Mouse (Mus musculus): ENCODE measurements around the gene Actn3.
"Not testable (repeated sequence)": the region's sequence is repeated elsewhere in the genome, so short reads cannot be mapped to it uniquely, and the experiment has no call there.

Gene Actn3

GRCm38 (mm10) chr19:4877785-4878184, at the start of gene Actn3:
Gene Actn3 (minus strand): TSS chr19:4877909.
- peak in 1 of 2 experiments; percentile 48 for DNase-seq (ENCODE audit: low spot score in 2 of 2)

- DNase-seq (ENCODE audit: low spot score in 2 of 2): no peak
Measured at GRCm38 (mm10) chr19:4925121-4925860, 47.6 kb upstream of the Actn3 start.

DNA sequence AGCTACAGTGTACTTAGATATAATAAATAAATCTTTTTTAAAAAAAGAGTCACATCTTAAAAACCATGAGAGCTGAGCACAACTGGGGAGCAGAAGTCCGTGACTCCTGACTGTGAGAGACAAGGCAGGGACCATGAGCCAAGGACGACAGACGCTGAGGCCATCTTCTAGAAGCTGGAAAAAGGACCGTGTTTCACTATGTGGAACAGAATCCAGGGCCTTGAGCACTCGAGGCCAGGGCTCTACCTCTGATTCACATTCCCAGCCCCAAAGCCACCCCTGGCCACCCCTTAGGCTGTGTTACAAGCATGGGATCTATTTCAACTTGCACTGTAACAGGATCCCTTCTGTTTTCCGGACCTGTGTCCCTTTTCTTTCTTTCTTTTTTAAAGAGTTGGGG, 41.9 kb upstream of the Actn3 start:
- DNase-seq (ENCODE audit: low spot score in 2 of 2): no peak

- DNase-seq (ENCODE audit: low spot score in 2 of 2): no peak
Measured at GRCm38 (mm10) chr19:4916827-4917226, 39.1 kb upstream of the Actn3 start.

- no peak for DNase-seq (ENCODE audit: low spot score in 2 of 2)
Measured at GRCm38 (mm10) chr19:4915924-4916603, 38.4 kb upstream of the Actn3 start.

- no peak for DNase-seq (ENCODE audit: low spot score in 2 of 2)
Measured at GRCm38 (mm10) chr19:4909376-4909775, 31.7 kb upstream of the Actn3 start.

GRCm38 (mm10) chr19:4908107-4908506, 30.4 kb upstream of the Actn3 start:
- no peak for DNase-seq (ENCODE audit: low spot score in 2 of 2)

DNA sequence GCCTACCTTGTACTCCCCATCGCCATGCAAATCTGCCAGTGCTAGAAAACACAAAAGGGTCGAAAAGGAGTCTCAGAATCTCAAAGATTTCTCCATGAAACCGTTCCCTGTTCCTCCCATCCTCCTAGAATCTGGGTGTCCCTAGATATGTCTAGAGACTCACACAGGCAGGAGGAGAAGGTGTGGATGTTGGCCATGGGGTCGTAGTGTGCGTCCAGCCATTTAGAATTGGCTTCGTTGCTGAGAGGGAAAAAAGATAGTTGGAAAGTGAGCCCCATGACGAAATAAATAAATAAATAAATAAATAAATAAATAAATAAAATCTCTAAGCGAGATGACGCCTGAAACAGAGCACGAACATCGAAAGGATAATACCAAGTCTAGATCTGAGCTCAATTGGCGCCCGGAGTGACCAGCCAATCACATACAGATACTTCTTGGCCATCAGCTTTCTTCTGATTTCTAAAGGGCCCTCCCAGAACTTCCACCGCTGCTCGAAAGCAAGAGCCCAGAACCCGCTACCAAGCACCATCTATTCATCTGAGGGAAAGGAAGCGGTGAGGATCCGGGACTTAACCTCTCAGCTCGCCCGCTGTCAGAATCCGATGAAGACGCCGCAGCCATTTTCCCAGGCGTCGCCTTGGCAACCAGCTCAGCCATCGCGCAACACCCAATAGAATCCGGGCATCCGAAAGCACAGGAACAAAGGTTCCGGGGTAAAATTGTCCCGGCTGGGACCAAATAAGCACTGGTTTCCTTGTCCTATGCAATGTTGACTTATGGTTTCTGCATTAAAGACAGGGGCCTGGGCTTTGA, 28.5 kb upstream of the Actn3 start, which contains the start of gene Bbs1:
Gene Bbs1, minus strand, starts transcription at position 650 of the 816 bp plus-strand sequence.
- DNase-seq (ENCODE audit: low spot score in 2 of 2): peak; percentile 68 to 86

GRCm38 (mm10) chr19:4899888-4900287, 22.2 kb upstream of the Actn3 start:
- DNase-seq (ENCODE audit: low spot score in 2 of 2): no peak

GRCm38 (mm10) chr19:4898972-4899371, 21.3 kb upstream of the Actn3 start:
- DNase-seq (ENCODE audit: low spot score in 2 of 2): no peak

GRCm38 (mm10) chr19:4896780-4897520, 19.2 kb upstream of the Actn3 start:
- DNase-seq (ENCODE audit: low spot score in 2 of 2): no peak

GRCm38 (mm10) chr19:4891798-4892197, 14.1 kb upstream of the Actn3 start:
- DNase-seq (ENCODE audit: low spot score in 2 of 2): no peak

DNA sequence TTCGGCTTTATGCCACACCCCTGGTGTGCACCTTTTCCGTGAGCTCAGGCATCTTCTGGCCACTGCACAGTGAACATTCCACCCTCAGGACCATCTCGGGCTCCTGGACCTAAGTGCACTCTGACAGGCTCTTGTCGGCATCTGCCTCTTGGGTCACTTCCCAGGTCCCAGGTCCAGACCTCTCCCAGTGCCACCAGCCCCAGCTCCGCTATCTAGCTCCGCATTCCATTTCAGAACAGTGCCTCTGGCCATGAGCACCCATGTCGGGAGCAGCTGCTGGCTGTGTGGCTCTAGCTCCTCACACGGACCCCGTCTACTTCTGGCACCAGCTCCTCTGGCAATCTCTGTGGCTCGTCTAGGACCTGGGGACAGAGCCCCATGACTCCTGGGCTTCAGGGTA, 12.1 kb upstream of the Actn3 start:
- DNase-seq (ENCODE audit: low spot score in 2 of 2): no peak

DNA sequence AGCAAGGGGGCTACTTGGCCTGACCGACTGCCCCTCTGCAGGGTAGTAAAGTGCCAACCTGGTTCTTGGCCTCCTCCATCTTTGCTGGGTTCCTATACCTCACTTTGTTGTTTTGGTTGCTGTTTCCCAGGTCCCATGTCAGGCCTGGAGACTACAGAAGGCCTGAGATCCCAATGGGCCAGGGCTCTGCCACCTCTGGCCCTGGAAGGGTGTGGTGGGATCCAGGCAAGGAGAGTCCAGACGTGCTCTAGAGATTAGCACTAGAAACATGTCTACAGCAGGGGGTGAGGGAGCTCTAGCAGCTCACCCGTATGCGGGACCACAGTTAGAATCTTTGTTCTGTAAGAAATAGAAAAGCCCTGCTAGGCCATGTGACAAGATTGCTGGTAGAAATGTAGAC, 6.3 kb upstream of the Actn3 start:
- no peak for DNase-seq (ENCODE audit: low spot score in 2 of 2)

GRCm38 (mm10) chr19:4879324-4879703, 1.6 kb upstream of the Actn3 start:
- no peak for DNase-seq (ENCODE audit: low spot score in 2 of 2)

GRCm38 (mm10) chr19:4878405-4879323, 955 bp upstream of the Actn3 start, which contains the start of gene Zdhhc24:
Gene Zdhhc24 (plus strand): TSS chr19:4878668.
- peak; percentile 92 to 95 for DNase-seq (ENCODE audit: low spot score in 2 of 2)

GRCm38 (mm10) chr19:4876755-4877154, 954 bp downstream of the Actn3 start:
- no peak for DNase-seq (ENCODE audit: low spot score in 2 of 2)

GRCm38 (mm10) chr19:4876241-4876640, 1.5 kb downstream of the Actn3 start:
- no peak for DNase-seq (ENCODE audit: low spot score in 2 of 2)

DNA sequence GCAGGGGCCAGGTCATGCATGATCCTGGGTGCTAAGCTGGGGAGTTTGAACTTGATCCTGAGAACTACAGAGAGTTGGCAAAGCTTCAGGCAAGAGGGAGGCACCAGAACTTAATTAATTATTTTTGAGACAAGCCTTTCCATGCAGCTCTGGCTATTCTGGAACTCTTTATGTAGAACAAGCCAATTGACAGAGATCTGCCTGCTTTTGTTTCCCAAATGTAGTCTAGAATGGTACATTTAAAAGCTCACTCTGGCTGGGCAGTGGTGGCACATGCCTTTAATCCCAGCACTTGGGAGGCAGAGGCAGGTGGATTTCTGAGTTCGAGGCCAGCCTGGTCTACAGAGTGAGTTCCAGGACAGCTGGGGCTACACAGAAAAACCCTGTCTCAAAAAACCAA, 3.1 kb downstream of the Actn3 start:
- DNase-seq (ENCODE audit: low spot score in 2 of 2): not testable (repeated sequence)

DNA sequence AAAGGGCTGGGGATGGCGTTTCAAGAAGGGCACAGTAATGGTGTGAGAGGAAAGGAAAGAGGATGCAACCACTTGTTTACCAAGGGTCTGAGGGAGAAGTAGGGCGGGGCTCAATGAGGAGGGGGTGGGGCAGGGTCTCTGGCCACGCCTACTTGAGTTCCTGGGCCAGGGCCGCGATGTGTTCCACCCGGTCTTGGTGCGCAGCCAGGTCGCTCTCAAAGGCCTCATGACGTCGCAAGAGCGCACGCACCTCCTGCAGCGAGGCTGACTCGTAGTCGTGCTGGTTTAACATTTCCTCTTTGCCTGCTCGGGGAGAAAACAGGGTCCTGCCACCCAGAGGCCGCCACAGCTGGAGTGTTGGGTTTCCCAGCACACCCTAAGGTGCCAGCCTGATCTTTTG, 12.6 kb downstream of the Actn3 start:
- DNase-seq (ENCODE audit: low spot score in 2 of 2): no peak

DNA sequence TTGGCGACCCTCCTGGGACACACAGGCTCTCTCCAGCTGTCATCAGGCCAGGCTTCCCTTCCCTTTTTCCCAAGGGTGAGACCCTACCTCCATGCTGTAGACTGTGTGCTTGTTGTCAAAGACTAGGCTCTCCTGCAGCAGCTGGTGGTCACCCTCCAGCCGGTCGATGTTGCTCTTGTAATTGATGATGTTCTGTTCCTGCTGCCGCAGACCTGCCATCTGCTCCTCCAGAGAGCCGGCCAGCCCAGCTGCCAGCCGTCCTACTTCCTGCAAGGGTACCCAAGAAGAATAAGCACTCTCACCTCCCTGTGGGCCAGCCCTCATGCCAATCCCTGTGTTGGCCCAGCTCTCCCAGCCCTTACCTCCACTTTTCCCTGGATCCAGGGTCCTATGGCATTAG, 14.7 kb downstream of the Actn3 start:
- no peak for DNase-seq (ENCODE audit: low spot score in 2 of 2)

Data from urinary bladder, postnatal 4 days (tissue).